7 mouse cellular contexts compared by ENCODE assay signal in the genomic region with DNA sequence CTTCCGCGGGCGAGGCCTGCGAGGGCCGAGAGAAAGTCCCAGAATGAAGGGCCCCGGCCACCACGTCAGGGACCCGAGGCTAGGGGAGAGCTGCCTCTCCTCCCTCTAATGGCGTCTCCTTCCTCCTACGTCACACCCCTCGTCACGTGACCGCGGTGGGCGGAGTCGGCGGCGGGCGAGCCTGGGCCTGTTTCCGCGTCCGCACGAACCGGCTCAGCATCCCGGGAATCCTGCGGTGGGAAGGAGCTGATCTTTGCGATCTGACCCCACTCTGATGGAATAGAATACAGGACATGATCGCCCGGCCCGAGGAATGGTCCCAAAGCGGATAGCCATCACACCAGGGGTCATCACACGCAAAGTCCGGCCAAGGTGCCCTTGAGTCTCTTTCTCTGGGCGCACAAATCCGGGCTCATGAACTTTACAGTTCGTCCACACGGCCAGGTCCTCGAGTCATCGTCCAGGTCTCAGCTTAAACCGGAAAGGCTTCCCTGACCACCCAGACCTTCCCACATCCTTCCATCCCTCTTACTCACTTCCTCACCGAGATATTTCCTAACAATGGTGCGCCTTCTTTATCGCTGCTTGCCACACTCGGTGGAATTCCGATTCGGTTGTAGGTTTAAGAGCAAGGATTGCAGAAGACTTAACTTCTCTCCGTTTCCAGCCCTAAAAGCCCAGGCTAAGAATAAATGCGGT. TPM values are rescaled to one million over a fixed set of nuclear protein-coding genes. Genes with fewer than 3 reads are reported as not detected.
DNase-seq lines count a peak whose midpoint lies in the region; ATAC-seq and TF ChIP-seq lines count a peak whose summit lies in the region.

A gene (minus strand): TSS at position 122 of the 699 bp plus-strand sequence.

- under 1% methylated on average over 47 of the region's 48 CpGs for WGBS in intestine, postnatal 0 days
- WGBS in midbrain, embryonic 12.5 days, result under 1% methylated on average over 46 of the region's 48 CpGs
- under 1% methylated on average over 48 of the region's 48 CpGs for WGBS in small intestine, adult 2 months

- H3K27ac ChIP-seq in intestine, postnatal 0 days (ENCODE audit: low read depth, low read length), result peak within 1 kb of the TSS; percentile 95
- H3K27ac ChIP-seq in midbrain, embryonic 12.5 days (replicated peaks), result peak within 1 kb of the TSS; percentile 91
- H3K27ac ChIP-seq in small intestine, adult 2 months (ENCODE audit: insufficient read depth, low read depth, low read length), result peak within 1 kb of the TSS; percentile 95

- intact Hi-C loops in left cerebral cortex, postnatal 4 days (cut with DNase I), result loop anchor here (5.0 kb wide), 1 partner anchor 67 kb away; a partner anchor contains a TSS

- peak within 1 kb of the TSS; percentile 85 for H3K4me2 ChIP-seq in intestine, postnatal 0 days (replicated peaks; ENCODE audit: low read depth)
- peak within 1 kb of the TSS; percentile 83 for H3K4me2 ChIP-seq in midbrain, embryonic 12.5 days (replicated peaks)

- H3K4me3 ChIP-seq in intestine, postnatal 0 days (ENCODE audit: low read depth, low read length), result peak within 1 kb of the TSS; percentile 98
- H3K4me3 ChIP-seq in midbrain, embryonic 12.5 days, result peak within 1 kb of the TSS; percentile 90
- H3K4me3 ChIP-seq in small intestine, adult 2 months (ENCODE audit: low read depth, low read length), result peak within 1 kb of the TSS; percentile 88

- no peak; the same call in 1 of the 2 replicates for TF ChIP-seq CTCF in intestine, postnatal 0 days (IDR thresholded peaks at IDR 0.05; ENCODE audit: low read depth)
- TF ChIP-seq CTCF in small intestine, adult 2 months (IDR thresholded peaks at IDR 0.05; ENCODE audit: extremely low read depth, insufficient read length, insufficient replicate concordance, low read depth, low read length), result no peak

- ATAC-seq in intestine, postnatal 0 days, result peak; percentile 79
- peak; percentile 95 for ATAC-seq in midbrain, embryonic 12.5 days (ENCODE audit: low FRiP score, low read depth)

- peak; percentile 94 for DNase-seq in adrenal gland, adult 8-10 months
- DNase-seq in embryo, embryonic 9.5 days (ENCODE audit: extremely low spot score), result peak; percentile 98
- no peak for DNase-seq in gonadal fat pad, adult 2 months (ENCODE audit: low read depth)
- peak; percentile 98 for DNase-seq in left cerebral cortex, postnatal 4 days

- peak within 1 kb of the TSS; percentile 97 for H3K9ac ChIP-seq in intestine, postnatal 0 days (ENCODE audit: low read depth, low read length)
- H3K9ac ChIP-seq in midbrain, embryonic 12.5 days (replicated peaks), result peak within 1 kb of the TSS; percentile 95

- no peaks in the 10 kb centered on the region for H3K36me3 ChIP-seq in intestine, postnatal 0 days (ENCODE audit: control insufficient read depth, insufficient read depth)
- H3K36me3 ChIP-seq in midbrain, embryonic 12.5 days, result no peaks in the 10 kb centered on the region
- no peaks in the 10 kb centered on the region; the same call in 1 of the 2 replicates for H3K36me3 ChIP-seq in small intestine, adult 2 months (ENCODE audit: control insufficient read depth, insufficient read depth, low read length)

- H3K27me3 ChIP-seq in intestine, postnatal 0 days (replicated peaks; ENCODE audit: control insufficient read depth, insufficient read depth, low read length), result no peaks in the 10 kb centered on the region
- H3K27me3 ChIP-seq in midbrain, embryonic 12.5 days, result no peaks in the 10 kb centered on the region
- no peaks in the 10 kb centered on the region for H3K27me3 ChIP-seq in small intestine, adult 2 months (ENCODE audit: control insufficient read depth, insufficient read depth, low read length)

- H3K4me1 ChIP-seq in intestine, postnatal 0 days (replicated peaks; ENCODE audit: control insufficient read depth, insufficient read depth, low read length), result 0 out of 2 replicates have a peak, but pooled peaks cover 9% of the 10 kb centered on the region
- H3K4me1 ChIP-seq in midbrain, embryonic 12.5 days, result peaks cover 22% of the 10 kb centered on the region
- H3K4me1 ChIP-seq in small intestine, adult 2 months (ENCODE audit: control insufficient read depth, insufficient read depth, insufficient read length, low read length), result peaks cover 21% of the 10 kb centered on the region; the same call in 1 of the 2 replicates

- no peaks in the 10 kb centered on the region for H3K9me3 ChIP-seq in intestine, postnatal 0 days (ENCODE audit: control insufficient read depth)
- no peaks in the 10 kb centered on the region for H3K9me3 ChIP-seq in midbrain, embryonic 12.5 days

- TF ChIP-seq POLR2A in small intestine, adult 2 months (IDR thresholded peaks at IDR 0.05; ENCODE audit: low read depth, low read length), result peak; percentile 92

RNA-seq across cellular contexts. Expression of the gene that starts here (rescaled TPM):
- total RNA-seq in adrenal gland, adult 8-10 months (2022), result 10 to 100 TPM; 56.5 to 57.4 (median 56.7) TPM
- 15.3 and 17.8 TPM in 2 replicates for polyA plus RNA-seq in gonadal fat pad, adult 2 months (2012; rRNA removed)
- polyA plus RNA-seq in intestine, postnatal 0 days (2015; fragmentation: Nextera tagmentation; extraction: Ambion mirVana), result 14.7 and 15.9 TPM in 2 replicates
- total RNA-seq in left cerebral cortex, postnatal 4 days (2021), result 10 to 100 TPM; 42.0 to 43.0 TPM
- 5.2 and 5.4 TPM in 2 replicates for polyA plus RNA-seq in midbrain, embryonic 12.5 days (2016; fragmentation: Nextera tagmentation; extraction: Ambion mirVana)
- 12.6 and 28.8 TPM in 2 replicates for polyA plus RNA-seq in small intestine, adult 2 months (2012; rRNA removed)
